Mouse (Mus musculus): ENCODE results near the gene Gm13287. TPM values are rescaled to one million over a fixed set of nuclear protein-coding genes. Genes with fewer than 3 reads are reported as not detected.
"Not testable (repeated sequence)": the region's sequence is repeated elsewhere in the genome, so short reads cannot be mapped to it uniquely, and the experiment has no call there.

Gm13287 gene
- polyA plus RNA-seq, 1 experiment from 2014 or later = not detected

- not testable (repeated sequence) for H3K4me2 ChIP-seq (replicated peaks); ATAC-seq; H3K36me3 ChIP-seq; H3K27ac ChIP-seq; H3K4me3 ChIP-seq (replicated peaks); H3K9ac ChIP-seq (replicated peaks); H3K9me3 ChIP-seq; H3K4me1 ChIP-seq (replicated peaks); H3K27me3 ChIP-seq
- WGBS = no CpG with 5 or more reads among the region's 29 CpGs
These were observed 26.4 kb upstream of the Gm13287 start, which contains the start of gene Gm13289 for GRCm38 (mm10) chr4:88776622-88777021. TSS of gene Gm13289 (plus strand) at chr4:88776922.

GRCm38 (mm10) chr4:88779550-88779949, 23.5 kb upstream of the Gm13287 start, which contains the start of gene Gm13272:
TSS of gene Gm13272 (plus strand) at chr4:88779850.
- not testable (repeated sequence) for H3K27me3 ChIP-seq; H3K4me1 ChIP-seq (replicated peaks); H3K9me3 ChIP-seq; ATAC-seq; H3K36me3 ChIP-seq; H3K4me2 ChIP-seq (replicated peaks); H3K4me3 ChIP-seq (replicated peaks); H3K9ac ChIP-seq (replicated peaks); H3K27ac ChIP-seq
- no CpG with 5 or more reads among the region's 29 CpGs for WGBS

GRCm38 (mm10) chr4:88780320-88780719, 22.7 kb upstream of the Gm13287 start:
- 54% methylated on average over 16 of the region's 18 CpGs for WGBS
- ATAC-seq = not testable (repeated sequence)

GRCm38 (mm10) chr4:88781831-88782230, 21.2 kb upstream of the Gm13287 start, which contains the start of gene Ifnz:
TSS of gene Ifnz (plus strand) at chr4:88782131.
- not testable (repeated sequence) for H3K4me1 ChIP-seq (replicated peaks); H3K27me3 ChIP-seq; H3K4me3 ChIP-seq (replicated peaks); H3K36me3 ChIP-seq; H3K9ac ChIP-seq (replicated peaks); H3K27ac ChIP-seq; H3K9me3 ChIP-seq; ATAC-seq
- peak within 1 kb of the TSS; percentile 41 for H3K4me2 ChIP-seq (replicated peaks)
- 12% methylated on average over 4 of the region's 7 CpGs for WGBS

More at GRCm38 (mm10) chr4:88780320-88780719, 22.7 kb upstream of the Gm13287 start:
- H3K27ac ChIP-seq; H3K36me3 ChIP-seq; H3K4me3 ChIP-seq (replicated peaks); H3K9ac ChIP-seq (replicated peaks); H3K9me3 ChIP-seq; H3K4me2 ChIP-seq (replicated peaks); H3K27me3 ChIP-seq; H3K4me1 ChIP-seq (replicated peaks): not testable (repeated sequence)

- H3K36me3 ChIP-seq; ATAC-seq; H3K9me3 ChIP-seq; H3K4me1 ChIP-seq (replicated peaks); H3K9ac ChIP-seq (replicated peaks); H3K27me3 ChIP-seq; H3K27ac ChIP-seq; H3K4me3 ChIP-seq (replicated peaks): not testable (repeated sequence)
- 0% methylated on average over 15 of the region's 31 CpGs for WGBS
- peak overlapping the region; percentile 41 for H3K4me2 ChIP-seq (replicated peaks)
These were observed 20.7 kb upstream of the Gm13287 start for GRCm38 (mm10) chr4:88782335-88782734.

- not testable (repeated sequence) for H3K9ac ChIP-seq (replicated peaks); H3K4me2 ChIP-seq (replicated peaks); H3K4me3 ChIP-seq (replicated peaks); H3K27me3 ChIP-seq; H3K36me3 ChIP-seq; H3K4me1 ChIP-seq (replicated peaks); H3K9me3 ChIP-seq; H3K27ac ChIP-seq; ATAC-seq
- whole genome bisulfite sequencing = no CpG with 5 or more reads among the region's 27 CpGs
These were observed 17.6 kb upstream of the Gm13287 start, which contains the start of gene Gm13276 for GRCm38 (mm10) chr4:88785409-88785808. TSS of gene Gm13276 (plus strand) at chr4:88785709.

- not testable (repeated sequence) for H3K9ac ChIP-seq (replicated peaks); H3K4me3 ChIP-seq (replicated peaks); H3K4me2 ChIP-seq (replicated peaks); ATAC-seq; H3K27ac ChIP-seq; H3K36me3 ChIP-seq; H3K27me3 ChIP-seq; H3K9me3 ChIP-seq; H3K4me1 ChIP-seq (replicated peaks)
- WGBS = 0% methylated on average over 3 of the region's 28 CpGs
These were observed 14.7 kb upstream of the Gm13287 start, which contains the start of gene Gm13277 for GRCm38 (mm10) chr4:88788402-88788801. TSS of gene Gm13277 (plus strand) at chr4:88788632.

- H3K27me3 ChIP-seq; H3K4me2 ChIP-seq (replicated peaks); ATAC-seq; H3K4me3 ChIP-seq (replicated peaks); H3K9ac ChIP-seq (replicated peaks); H3K4me1 ChIP-seq (replicated peaks); H3K27ac ChIP-seq; H3K9me3 ChIP-seq; H3K36me3 ChIP-seq: not testable (repeated sequence)
- no CpG with 5 or more reads among the region's 28 CpGs for WGBS
These were observed 11.8 kb upstream of the Gm13287 start, which contains the start of gene Gm13278 for GRCm38 (mm10) chr4:88791250-88791649. TSS of gene Gm13278 (plus strand) at chr4:88791550.

- not testable (repeated sequence) for H3K4me3 ChIP-seq (replicated peaks); H3K9ac ChIP-seq (replicated peaks); H3K4me2 ChIP-seq (replicated peaks); H3K36me3 ChIP-seq; H3K27ac ChIP-seq; H3K9me3 ChIP-seq; ATAC-seq; H3K27me3 ChIP-seq; H3K4me1 ChIP-seq (replicated peaks)
- 0% methylated on average over 9 of the region's 52 CpGs for WGBS
These were observed 8.9 kb upstream of the Gm13287 start, which contains the start of gene Gm13275 for GRCm38 (mm10) chr4:88793936-88794675. TSS of gene Gm13275 (plus strand) at chr4:88794487.

GRCm38 (mm10) chr4:88797097-88797496, 6.0 kb upstream of the Gm13287 start, which contains the start of gene Gm13279:
TSS of gene Gm13279 (plus strand) at chr4:88797397.
- not testable (repeated sequence) for H3K4me3 ChIP-seq (replicated peaks); H3K9me3 ChIP-seq; H3K27me3 ChIP-seq; H3K36me3 ChIP-seq; ATAC-seq; H3K4me1 ChIP-seq (replicated peaks); H3K9ac ChIP-seq (replicated peaks); H3K27ac ChIP-seq; H3K4me2 ChIP-seq (replicated peaks)
- WGBS = no CpG with 5 or more reads among the region's 28 CpGs

GRCm38 (mm10) chr4:88799365-88799764, 3.7 kb upstream of the Gm13287 start, which contains the start of gene Gm13285:
TSS of gene Gm13285 (plus strand) at chr4:88799665.
- H3K27me3 ChIP-seq; H3K36me3 ChIP-seq; H3K27ac ChIP-seq; ATAC-seq; H3K4me1 ChIP-seq (replicated peaks); H3K9ac ChIP-seq (replicated peaks); H3K4me3 ChIP-seq (replicated peaks); H3K9me3 ChIP-seq; H3K4me2 ChIP-seq (replicated peaks): not testable (repeated sequence)
- 16% methylated on average over 6 of the region's 7 CpGs for WGBS

- not testable (repeated sequence) for H3K4me3 ChIP-seq (replicated peaks); ATAC-seq; H3K9ac ChIP-seq (replicated peaks); H3K9me3 ChIP-seq; H3K36me3 ChIP-seq; H3K27ac ChIP-seq; H3K4me1 ChIP-seq (replicated peaks)
- H3K27me3 ChIP-seq = peaks cover 15% of the 10 kb centered on the region; the same call in 1 of the 2 replicates
- WGBS = no CpG with 5 or more reads among the region's 8 CpGs
- H3K4me2 ChIP-seq (replicated peaks) = peak within 1 kb of the TSS; percentile 45
These were observed 2.2 kb downstream of the Gm13287 start, which contains the start of gene Gm13288 for GRCm38 (mm10) chr4:88805231-88805630. TSS of gene Gm13288 (plus strand) at chr4:88805531.

Data from midbrain, embryonic 13.5 days (tissue).